Mouse (Mus musculus): Measurements from ENCODE around the gene Tbcd.

DNA sequence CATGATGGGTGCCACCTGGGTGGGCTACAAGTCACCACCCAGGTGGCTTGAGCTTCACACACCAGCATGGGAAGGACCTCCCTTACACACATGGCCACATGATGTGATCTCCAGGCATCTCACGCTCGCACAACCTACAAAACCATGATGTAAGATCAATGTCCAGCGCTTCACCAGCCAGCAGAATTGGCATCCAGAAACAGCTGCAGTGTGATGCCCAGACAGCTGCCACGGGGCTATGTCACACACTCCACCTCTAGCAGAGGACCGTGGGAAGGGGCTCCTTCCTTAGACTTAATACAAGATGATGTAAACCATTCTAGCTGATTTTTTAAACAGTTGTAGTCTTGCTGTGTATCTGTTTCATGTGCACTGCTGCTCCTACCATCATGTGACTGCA is 175.8 kb downstream of the Tbcd start:
- TF ChIP-seq CTCF (IDR thresholded peaks at IDR 0.05; ENCODE audit: borderline replicate concordance, extremely low read depth, insufficient read depth, insufficient read length) (no peak), POLR2A (IDR thresholded peaks at IDR 0.05; ENCODE audit: borderline replicate concordance, extremely low read depth, insufficient read depth, insufficient read length, poor library complexity, severe bottlenecking) (no peak)

Measured in brain, embryonic 14.5 days (tissue).